Mouse (Mus musculus): ENCODE data around the gene Sfrp4. TPM values are rescaled to one million over a fixed set of nuclear protein-coding genes. Genes with fewer than 3 reads are reported as not detected.

Sfrp4 gene
- polyA plus RNA-seq, 1 experiment = 0.70 TPM

- Histone ChIP-seq H3K79me2 (ENCODE audit: control insufficient read depth, insufficient read depth) (peaks cover 5% of the 10 kb centered on the region), H3K27me3 (ENCODE audit: control insufficient read depth, insufficient read depth, insufficient read length) (no peaks in the 10 kb centered on the region), H3ac (ENCODE audit: control insufficient read depth, insufficient read length, low read depth) (no peak overlapping the region), H3K36me3 (ENCODE audit: control insufficient read depth, insufficient read depth) (no peaks in the 10 kb centered on the region), H3K4me3 (ENCODE audit: insufficient read depth, poor library complexity, severe bottlenecking) (no peak overlapping the region), H3K79me3 (ENCODE audit: low read depth) (no peaks in the 10 kb centered on the region)
- TF ChIP-seq CEBPB (IDR thresholded peaks at IDR 0.05; ENCODE audit: low read depth) (no peak), MYOG (IDR thresholded peaks at IDR 0.05; ENCODE audit: control insufficient read depth, extremely low read depth, insufficient read length) (no peak), USF1 (IDR thresholded peaks at IDR 0.05; ENCODE audit: low read depth) (no peak), MAX (IDR thresholded peaks at IDR 0.05) (no peak), CTCF (IDR thresholded peaks at IDR 0.05; ENCODE audit: control insufficient read depth, insufficient read depth, insufficient read length) (no peak), MYOD1 (IDR thresholded peaks at IDR 0.05; ENCODE audit: control insufficient read depth, insufficient read length, low read depth) (no peak), FOSL1 (IDR thresholded peaks at IDR 0.05; ENCODE audit: insufficient read depth, low read length, poor library complexity, severe bottlenecking) (no peak)
These were observed 23.7 kb upstream of the Sfrp4 start for GRCm38 (mm10) chr13:19599242-19599641.

DNA sequence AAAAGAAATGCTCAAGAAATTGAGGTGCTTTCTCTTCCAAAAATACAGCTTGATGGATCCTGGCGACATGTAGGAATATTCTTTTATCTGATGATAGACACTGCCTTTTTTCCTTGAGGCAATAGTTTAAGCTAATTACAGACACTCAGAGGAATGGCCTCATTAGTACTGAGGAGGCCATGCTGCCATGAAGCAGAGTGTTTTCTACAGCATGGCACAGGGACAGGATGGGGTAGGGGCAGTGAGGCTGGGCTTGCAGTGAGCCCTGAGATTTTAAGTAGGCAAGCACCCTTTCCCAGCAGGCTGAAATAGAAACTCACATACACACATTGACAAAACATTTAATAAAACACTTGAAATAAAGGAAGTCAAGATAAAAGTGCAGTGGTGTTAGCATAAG is 20.4 kb upstream of the Sfrp4 start:
- Histone ChIP-seq H3K36me3 (ENCODE audit: control insufficient read depth, insufficient read depth) (no peaks in the 10 kb centered on the region), H3K79me2 (ENCODE audit: control insufficient read depth, insufficient read depth) (peaks cover 7% of the 10 kb centered on the region), H3K27me3 (ENCODE audit: control insufficient read depth, insufficient read depth, insufficient read length) (no peaks in the 10 kb centered on the region), H3K79me3 (ENCODE audit: low read depth) (no peaks in the 10 kb centered on the region), H3K4me3 (ENCODE audit: insufficient read depth, poor library complexity, severe bottlenecking) (no peak overlapping the region), H3ac (ENCODE audit: control insufficient read depth, insufficient read length, low read depth) (no peak overlapping the region)
- TF ChIP-seq CEBPB (IDR thresholded peaks at IDR 0.05; ENCODE audit: low read depth) (no peak), MYOG (IDR thresholded peaks at IDR 0.05; ENCODE audit: control insufficient read depth, extremely low read depth, insufficient read length) (no peak), MYOD1 (IDR thresholded peaks at IDR 0.05; ENCODE audit: control insufficient read depth, insufficient read length, low read depth) (no peak), MAX (IDR thresholded peaks at IDR 0.05) (no peak), FOSL1 (IDR thresholded peaks at IDR 0.05; ENCODE audit: insufficient read depth, low read length, poor library complexity, severe bottlenecking) (no peak), CTCF (IDR thresholded peaks at IDR 0.05; ENCODE audit: control insufficient read depth, insufficient read depth, insufficient read length) (no peak)

GRCm38 (mm10) chr13:19603719-19604118 is 19.2 kb upstream of the Sfrp4 start:
- H3ac ChIP-seq (ENCODE audit: control insufficient read depth, insufficient read length, low read depth) = no peak overlapping the region
- no peak for TF ChIP-seq FOSL1 (IDR thresholded peaks at IDR 0.05; ENCODE audit: insufficient read depth, low read length, poor library complexity, severe bottlenecking)
- TF ChIP-seq CTCF (IDR thresholded peaks at IDR 0.05; ENCODE audit: control insufficient read depth, insufficient read depth, insufficient read length) = no peak
- TF ChIP-seq MYOG (IDR thresholded peaks at IDR 0.05; ENCODE audit: control insufficient read depth, extremely low read depth, insufficient read length) = no peak
- no peak for TF ChIP-seq USF1 (IDR thresholded peaks at IDR 0.05; ENCODE audit: low read depth)
- no peak for TF ChIP-seq MYOD1 (IDR thresholded peaks at IDR 0.05; ENCODE audit: control insufficient read depth, insufficient read length, low read depth)
- no peak for TF ChIP-seq CEBPB (IDR thresholded peaks at IDR 0.05; ENCODE audit: low read depth)
- TF ChIP-seq MAX (IDR thresholded peaks at IDR 0.05) = no peak
- H3K27me3 ChIP-seq (ENCODE audit: control insufficient read depth, insufficient read depth, insufficient read length) = no peaks in the 10 kb centered on the region
- H3K4me3 ChIP-seq (ENCODE audit: insufficient read depth, poor library complexity, severe bottlenecking) = no peak overlapping the region
- peaks cover 16% of the 10 kb centered on the region for H3K79me2 ChIP-seq (ENCODE audit: control insufficient read depth, insufficient read depth)
- H3K79me3 ChIP-seq (ENCODE audit: low read depth) = no peaks in the 10 kb centered on the region
- peaks cover 9% of the 10 kb centered on the region for H3K36me3 ChIP-seq (ENCODE audit: control insufficient read depth, insufficient read depth)

GRCm38 (mm10) chr13:19604916-19605315 is 18.0 kb upstream of the Sfrp4 start:
- TF ChIP-seq MAX (IDR thresholded peaks at IDR 0.05) (no peak), MYOG (IDR thresholded peaks at IDR 0.05; ENCODE audit: control insufficient read depth, extremely low read depth, insufficient read length) (no peak), USF1 (IDR thresholded peaks at IDR 0.05; ENCODE audit: low read depth) (no peak), CEBPB (IDR thresholded peaks at IDR 0.05; ENCODE audit: low read depth) (no peak)
- peaks cover 21% of the 10 kb centered on the region for H3K79me2 ChIP-seq (ENCODE audit: control insufficient read depth, insufficient read depth)
- no peaks in the 10 kb centered on the region for H3K27me3 ChIP-seq (ENCODE audit: control insufficient read depth, insufficient read depth, insufficient read length)
- H3K4me3 ChIP-seq (ENCODE audit: insufficient read depth, poor library complexity, severe bottlenecking) = no peak overlapping the region
- H3ac ChIP-seq (ENCODE audit: control insufficient read depth, insufficient read length, low read depth) = no peak overlapping the region
- peaks cover 13% of the 10 kb centered on the region for H3K36me3 ChIP-seq (ENCODE audit: control insufficient read depth, insufficient read depth)
- H3K79me3 ChIP-seq (ENCODE audit: low read depth) = no peaks in the 10 kb centered on the region

DNA sequence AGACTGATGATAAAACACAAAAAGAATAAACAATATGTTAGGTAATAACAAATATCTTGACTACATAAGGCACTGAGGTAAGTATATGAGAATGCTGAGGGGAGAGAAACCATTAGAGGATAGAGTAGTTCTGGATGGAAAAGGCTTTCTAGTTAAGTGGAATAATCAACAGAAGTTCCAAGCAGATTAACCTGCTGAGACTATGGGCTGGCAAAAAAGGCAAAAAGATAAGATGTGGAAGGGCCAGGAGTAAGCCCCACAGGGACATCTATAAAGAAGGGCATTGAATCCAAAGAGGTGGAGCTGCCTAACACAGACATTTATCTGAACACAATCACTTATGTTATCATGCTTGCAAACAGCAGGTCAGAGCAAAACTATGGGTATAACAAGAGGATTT is 14.8 kb upstream of the Sfrp4 start:
- H3K79me3 ChIP-seq (ENCODE audit: low read depth) = peaks cover 4% of the 10 kb centered on the region
- no peaks in the 10 kb centered on the region for H3K27me3 ChIP-seq (ENCODE audit: control insufficient read depth, insufficient read depth, insufficient read length)
- H3ac ChIP-seq (ENCODE audit: control insufficient read depth, insufficient read length, low read depth) = no peak overlapping the region
- TF ChIP-seq USF1 (IDR thresholded peaks at IDR 0.05; ENCODE audit: low read depth) (no peak), CTCF (IDR thresholded peaks at IDR 0.05; ENCODE audit: control insufficient read depth, insufficient read depth, insufficient read length) (no peak), FOSL1 (IDR thresholded peaks at IDR 0.05; ENCODE audit: insufficient read depth, low read length, poor library complexity, severe bottlenecking) (no peak), MAX (IDR thresholded peaks at IDR 0.05) (no peak), CEBPB (IDR thresholded peaks at IDR 0.05; ENCODE audit: low read depth) (no peak), MYOG (IDR thresholded peaks at IDR 0.05; ENCODE audit: control insufficient read depth, extremely low read depth, insufficient read length) (no peak), MYOD1 (IDR thresholded peaks at IDR 0.05; ENCODE audit: control insufficient read depth, insufficient read length, low read depth) (no peak)
- H3K4me3 ChIP-seq (ENCODE audit: insufficient read depth, poor library complexity, severe bottlenecking) = no peak overlapping the region
- H3K36me3 ChIP-seq (ENCODE audit: control insufficient read depth, insufficient read depth) = peaks cover 13% of the 10 kb centered on the region
- peaks cover 22% of the 10 kb centered on the region for H3K79me2 ChIP-seq (ENCODE audit: control insufficient read depth, insufficient read depth)

- H3K4me3 ChIP-seq (ENCODE audit: insufficient read depth, poor library complexity, severe bottlenecking) = no peak overlapping the region
- TF ChIP-seq MYOD1 (IDR thresholded peaks at IDR 0.05; ENCODE audit: control insufficient read depth, insufficient read length, low read depth) = no peak
- TF ChIP-seq MYOG (IDR thresholded peaks at IDR 0.05; ENCODE audit: control insufficient read depth, extremely low read depth, insufficient read length) = no peak
- TF ChIP-seq CTCF (IDR thresholded peaks at IDR 0.05; ENCODE audit: control insufficient read depth, insufficient read depth, insufficient read length) = no peak
- TF ChIP-seq USF1 (IDR thresholded peaks at IDR 0.05; ENCODE audit: low read depth) = no peak
- TF ChIP-seq MAX (IDR thresholded peaks at IDR 0.05) = no peak
- no peak for TF ChIP-seq FOSL1 (IDR thresholded peaks at IDR 0.05; ENCODE audit: insufficient read depth, low read length, poor library complexity, severe bottlenecking)
- no peak for TF ChIP-seq CEBPB (IDR thresholded peaks at IDR 0.05; ENCODE audit: low read depth)
- no peak overlapping the region for H3ac ChIP-seq (ENCODE audit: control insufficient read depth, insufficient read length, low read depth)
- peaks cover 47% of the 10 kb centered on the region for H3K79me2 ChIP-seq (ENCODE audit: control insufficient read depth, insufficient read depth)
- H3K79me3 ChIP-seq (ENCODE audit: low read depth) = peaks cover 10% of the 10 kb centered on the region
- peaks cover 13% of the 10 kb centered on the region for H3K36me3 ChIP-seq (ENCODE audit: control insufficient read depth, insufficient read depth)
- no peaks in the 10 kb centered on the region for H3K27me3 ChIP-seq (ENCODE audit: control insufficient read depth, insufficient read depth, insufficient read length)
These were observed 10.6 kb upstream of the Sfrp4 start for GRCm38 (mm10) chr13:19612348-19612747.
